Mouse (Mus musculus) monocyte, adult 5-6 weeks (primary cell): ENCODE results near the gene Foxd4. TPM values are rescaled to one million over a fixed set of nuclear protein-coding genes. Genes with fewer than 3 reads are reported as not detected.

Experiments used
- ATAC-seq: fragments of 153-309, 156-312 bp; replicated peaks from 2 replicates; pipeline ENCODE4 v1.8.0; 2017; ENCODE audit warnings: mild to moderate bottlenecking; ENCODE audit not compliant: low TSS enrichment, insufficient number of reproducible peaks, severe bottlenecking, poor library complexity, low FRiP score
- total RNA-seq: library from RNA; stranded (forward); fragments of 200-1000, 200-491, 200-594 nt; gene quantifications from 3 replicates; pipeline ENCODE4 v1.2.3, GENCODE M21; 2017

Gene Foxd4
- total RNA-seq = not detected in 3 replicates

DNA sequence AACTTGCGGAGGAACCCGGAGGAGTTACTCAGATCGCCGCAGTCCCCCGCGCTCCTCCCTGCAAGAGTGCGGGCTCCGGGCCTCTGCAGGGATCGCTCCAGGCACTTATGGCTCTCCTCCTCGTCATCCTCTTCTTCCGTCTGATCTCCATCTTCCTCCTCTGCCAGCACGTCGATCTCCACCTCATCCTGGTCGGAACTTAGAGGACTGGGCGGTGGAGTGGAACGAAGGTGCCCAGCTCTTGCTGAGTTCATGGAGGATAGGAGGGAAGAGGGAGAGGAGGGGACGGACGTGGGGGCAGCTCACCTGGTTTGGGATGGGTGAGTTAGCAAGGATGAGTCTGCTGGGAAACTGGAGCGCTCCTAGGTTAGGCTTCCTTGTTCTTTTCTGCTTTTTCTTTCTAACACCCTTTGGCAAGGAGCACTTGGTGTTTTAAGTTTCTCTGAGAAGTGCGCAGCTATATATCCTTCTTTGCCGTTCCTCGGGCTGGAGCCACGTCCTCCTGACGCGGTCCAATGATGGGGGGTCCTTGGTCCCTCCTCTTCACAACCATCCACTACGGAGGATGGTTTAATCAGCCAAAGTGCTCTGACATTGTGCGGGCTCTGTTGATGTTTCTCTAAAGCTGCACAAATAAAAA lies at the start of gene Foxd4:
Foxd4 (minus strand) TSS at position 617 of the 640 bp plus-strand sequence.
- ATAC-seq = no peak

DNA sequence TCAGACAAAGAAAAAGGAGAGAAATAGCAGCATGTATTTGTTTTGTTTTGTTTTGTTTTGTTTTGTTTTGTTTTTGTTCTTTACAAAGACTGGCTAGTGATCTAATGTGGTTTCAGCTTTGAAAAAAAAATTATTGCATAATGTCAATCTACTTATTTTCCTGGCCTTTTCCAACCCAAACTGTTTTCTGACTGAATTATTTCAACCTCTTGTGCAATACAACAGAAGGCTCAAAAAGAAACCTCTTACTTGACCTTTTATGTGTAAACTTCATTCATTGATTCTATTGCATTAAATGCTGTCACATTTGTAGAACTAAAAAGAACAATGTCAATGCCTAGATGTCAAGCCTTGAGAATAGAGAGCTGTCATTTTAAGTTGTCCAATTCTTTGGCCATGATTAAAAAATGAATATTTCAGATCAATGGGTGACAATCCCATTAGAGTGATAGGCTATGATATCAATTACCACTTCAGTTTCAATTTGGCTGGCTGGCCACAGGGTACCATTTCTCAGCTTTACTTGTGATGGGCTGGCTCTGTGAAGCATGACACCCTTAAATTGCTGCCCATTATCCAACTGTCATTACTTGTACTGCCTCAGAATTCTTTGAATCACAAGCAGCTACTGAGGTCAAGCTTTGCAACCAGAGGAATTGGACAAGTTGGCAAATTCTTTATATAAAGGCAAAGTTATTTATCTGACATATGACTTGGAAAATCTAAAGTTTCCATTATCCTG lies 44.7 kb upstream of the Foxd4 start:
- ATAC-seq = no peak

DNA sequence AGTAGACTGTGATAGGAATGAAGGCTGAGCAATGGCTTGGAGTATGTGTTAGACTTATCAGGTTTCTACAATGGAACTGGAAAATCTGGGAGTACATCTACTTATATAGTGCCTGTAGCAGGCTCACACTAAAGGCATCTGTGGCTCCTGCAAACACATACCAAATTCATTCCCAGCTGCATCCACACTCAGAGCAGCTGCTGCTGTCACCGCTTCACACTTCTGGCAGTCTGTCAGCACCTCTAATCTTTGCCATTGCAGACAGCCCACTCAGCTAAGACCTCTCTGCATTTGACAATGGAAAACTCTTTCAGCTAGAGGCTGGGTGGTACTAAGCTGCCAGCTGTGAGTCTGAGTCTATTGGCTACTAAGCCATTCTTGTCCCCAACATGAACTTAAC lies 36.1 kb upstream of the Foxd4 start:
- no peak for ATAC-seq

- no peak for ATAC-seq
These were observed 28.0 kb upstream of the Foxd4 start for GRCm38 (mm10) chr19:24929041-24929440.

GRCm38 (mm10) chr19:24920866-24921265 lies 19.9 kb upstream of the Foxd4 start:
- no peak for ATAC-seq

DNA sequence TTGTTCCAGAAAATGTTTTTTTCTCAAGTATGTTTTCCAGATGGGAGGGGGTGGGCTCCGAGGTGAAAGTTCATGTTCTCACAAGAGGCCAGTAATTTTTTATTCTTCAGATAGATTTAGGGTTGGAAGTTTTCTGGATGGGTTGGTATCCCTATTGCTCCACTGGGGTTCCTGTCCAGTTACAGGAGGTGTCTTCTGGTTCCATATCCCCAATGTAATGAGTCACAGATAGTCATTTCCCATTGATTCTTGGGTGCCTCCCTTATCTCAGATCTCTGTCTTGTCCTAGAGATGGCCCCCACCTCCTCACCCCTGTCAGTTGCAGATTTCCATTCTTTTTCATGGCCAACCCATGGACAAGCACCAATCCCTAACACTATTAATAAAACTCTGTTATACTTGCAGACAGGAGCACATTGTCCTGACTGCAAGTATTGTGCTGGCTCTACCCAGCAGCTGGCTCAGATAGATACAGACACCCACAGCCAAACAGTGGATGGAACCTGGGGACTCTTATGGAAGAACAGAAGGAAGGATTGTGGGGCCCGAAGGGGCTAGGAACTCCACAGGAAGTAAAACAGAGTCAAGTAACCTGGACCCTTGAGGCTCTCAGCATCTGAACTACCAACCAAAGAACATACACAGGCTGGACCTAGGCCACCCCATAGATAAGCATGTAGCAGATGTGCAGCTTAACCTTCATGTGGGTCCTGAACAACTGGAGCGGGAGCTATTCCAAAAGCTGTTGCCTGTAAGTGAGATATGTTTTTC lies 7.6 kb upstream of the Foxd4 start:
- 0 out of 2 replicates have a peak, but pooled peaks have one; percentile 31 for ATAC-seq

GRCm38 (mm10) chr19:24907655-24908054 lies 6.7 kb upstream of the Foxd4 start:
- ATAC-seq = no peak

DNA sequence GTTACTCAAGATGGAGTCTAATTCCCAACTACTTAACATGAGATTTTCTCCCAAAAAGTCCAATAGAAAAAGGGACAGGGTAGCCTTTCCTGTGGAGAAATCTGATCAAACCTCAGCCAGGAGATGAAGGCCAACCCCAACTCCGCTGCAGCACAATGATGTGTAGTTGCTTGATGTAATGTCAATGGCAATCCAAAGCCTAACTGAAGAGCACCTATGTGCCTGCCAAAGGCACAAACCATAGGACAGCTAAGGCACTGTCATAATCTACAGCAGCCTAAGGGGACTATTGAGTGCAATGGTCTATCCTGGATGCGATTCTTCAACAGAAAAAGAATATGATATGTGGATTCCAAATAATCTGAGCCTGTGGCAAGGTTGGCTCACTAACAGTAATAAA lies 1.8 kb upstream of the Foxd4 start:
- no peak for ATAC-seq

DNA sequence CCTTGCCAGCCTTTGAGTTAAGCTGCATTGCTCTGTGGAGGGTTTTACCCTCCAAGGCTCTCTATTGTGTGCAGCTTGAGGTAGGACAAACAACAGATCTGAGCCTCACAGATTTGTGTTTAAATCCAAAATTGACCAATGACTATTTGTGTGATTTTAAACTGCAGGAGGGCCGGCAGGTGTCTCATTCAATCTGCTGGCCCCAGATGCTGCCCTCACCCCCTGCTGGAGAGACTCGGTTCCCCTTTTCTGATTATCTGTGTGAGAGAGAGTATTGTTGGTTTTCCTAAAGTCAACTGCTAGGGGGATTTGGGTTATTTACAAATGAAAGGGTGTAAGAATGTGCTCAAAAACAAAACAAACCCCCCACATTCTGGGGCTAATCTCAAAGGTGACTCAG lies 1.3 kb upstream of the Foxd4 start:
- ATAC-seq = no peak

DNA sequence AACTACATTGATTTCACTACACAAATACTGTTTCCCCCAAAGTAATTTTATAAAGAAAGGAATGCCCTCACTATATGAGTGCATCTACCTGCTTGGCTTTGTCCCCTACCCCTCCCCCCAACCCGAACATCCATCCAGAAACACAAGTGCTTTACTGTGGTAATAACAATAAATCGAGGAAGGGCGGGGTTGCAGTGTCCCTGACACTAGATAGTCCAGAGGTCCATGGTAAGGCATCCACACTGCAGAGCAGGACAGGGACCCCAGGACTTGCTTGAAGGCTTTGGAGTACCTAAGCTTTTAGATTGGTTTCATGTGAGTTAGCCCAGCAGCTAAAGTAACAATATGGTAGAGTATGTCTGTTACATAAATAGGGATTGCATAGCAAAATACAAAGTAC lies 669 bp upstream of the Foxd4 start:
- ATAC-seq = no peak

DNA sequence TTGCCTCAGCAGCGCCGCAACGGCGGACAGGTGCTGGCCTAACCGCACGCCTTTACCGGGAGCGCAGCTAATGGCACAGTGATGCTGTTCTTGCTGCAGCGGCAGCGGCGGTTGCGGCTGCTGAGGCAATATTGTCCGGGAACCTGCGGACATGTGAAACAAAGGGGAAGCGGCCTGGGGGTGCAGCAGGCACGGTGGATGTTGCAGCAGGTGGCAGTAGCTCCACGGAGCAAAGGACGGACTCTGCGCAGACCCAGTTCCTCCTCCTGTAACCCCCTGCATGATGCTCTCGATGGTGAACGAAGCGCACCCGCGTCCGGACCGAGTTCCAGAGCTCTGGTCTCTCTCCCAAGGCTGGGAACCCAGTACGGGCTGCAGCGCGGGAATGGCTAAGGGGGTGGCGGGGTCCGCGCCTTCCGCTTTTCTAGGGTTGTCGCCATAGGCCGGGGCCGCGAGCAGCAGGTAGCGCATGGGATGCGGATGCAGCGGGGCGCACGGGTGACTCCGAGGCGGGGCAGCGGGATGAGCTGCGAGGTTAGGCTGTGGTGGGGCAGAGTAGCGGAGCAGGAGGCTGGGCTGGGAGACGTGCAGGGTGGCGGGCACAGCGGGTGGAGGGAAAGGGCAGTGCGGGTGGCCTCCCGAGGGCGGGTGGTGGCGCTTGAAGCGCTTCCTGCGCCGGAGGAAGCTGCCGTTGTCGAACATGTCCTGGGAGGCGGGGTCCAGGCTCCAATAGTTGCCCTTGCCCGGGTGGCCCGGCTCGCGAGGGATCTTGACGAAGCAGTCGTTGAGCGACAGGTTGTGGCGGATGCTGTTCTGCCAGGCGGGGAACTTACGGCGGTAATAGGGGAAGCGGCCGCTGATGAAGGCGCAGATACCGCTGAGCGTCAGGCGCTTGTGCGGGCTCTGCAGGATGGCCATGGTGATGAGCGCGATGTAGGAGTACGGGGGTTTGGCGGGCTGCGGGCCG lies 1.1 kb downstream of the Foxd4 start:
- peak; percentile 58 for ATAC-seq

DNA sequence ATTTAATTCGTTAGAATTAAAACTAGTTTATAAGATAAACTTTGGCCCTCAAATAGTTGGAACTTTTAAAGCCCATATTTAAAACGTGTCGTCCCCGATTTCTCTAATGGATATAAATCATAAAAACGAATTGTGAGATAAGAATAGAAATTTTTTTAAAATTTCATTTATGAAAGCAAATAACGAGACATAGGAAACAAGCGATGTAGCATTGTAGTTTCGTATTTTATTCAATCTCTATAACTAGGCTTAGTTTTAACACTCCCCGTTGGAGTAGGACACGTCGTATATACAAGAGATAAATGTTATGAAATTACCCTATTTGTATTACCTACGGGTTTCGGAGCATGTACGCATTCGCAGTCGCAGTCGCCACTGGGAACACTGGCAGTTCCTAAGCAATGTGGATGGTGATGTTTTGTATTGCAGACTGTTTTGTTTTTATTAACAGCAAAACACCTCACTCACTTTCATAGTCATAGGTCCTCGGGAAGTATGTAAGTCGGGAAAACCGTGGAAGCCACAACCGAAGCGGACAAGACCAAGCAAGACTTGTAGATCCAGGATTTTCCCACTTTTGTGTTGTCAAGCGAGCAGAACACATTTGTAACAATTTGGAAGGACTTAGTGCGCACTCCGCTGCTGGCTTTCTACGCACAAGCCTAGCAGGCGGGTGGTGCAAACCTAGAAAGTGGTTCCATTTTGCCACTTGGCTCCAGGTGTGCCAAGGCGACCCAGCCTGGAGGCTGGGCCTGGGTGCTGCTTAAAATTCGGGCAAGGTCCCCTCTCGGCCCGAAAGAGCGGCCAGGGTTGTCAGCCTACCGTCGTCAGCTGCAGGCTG lies 2.0 kb downstream of the Foxd4 start:
- ATAC-seq = no peak

- ATAC-seq = no peak
These were observed 2.9 kb downstream of the Foxd4 start for GRCm38 (mm10) chr19:24897896-24898736.

DNA sequence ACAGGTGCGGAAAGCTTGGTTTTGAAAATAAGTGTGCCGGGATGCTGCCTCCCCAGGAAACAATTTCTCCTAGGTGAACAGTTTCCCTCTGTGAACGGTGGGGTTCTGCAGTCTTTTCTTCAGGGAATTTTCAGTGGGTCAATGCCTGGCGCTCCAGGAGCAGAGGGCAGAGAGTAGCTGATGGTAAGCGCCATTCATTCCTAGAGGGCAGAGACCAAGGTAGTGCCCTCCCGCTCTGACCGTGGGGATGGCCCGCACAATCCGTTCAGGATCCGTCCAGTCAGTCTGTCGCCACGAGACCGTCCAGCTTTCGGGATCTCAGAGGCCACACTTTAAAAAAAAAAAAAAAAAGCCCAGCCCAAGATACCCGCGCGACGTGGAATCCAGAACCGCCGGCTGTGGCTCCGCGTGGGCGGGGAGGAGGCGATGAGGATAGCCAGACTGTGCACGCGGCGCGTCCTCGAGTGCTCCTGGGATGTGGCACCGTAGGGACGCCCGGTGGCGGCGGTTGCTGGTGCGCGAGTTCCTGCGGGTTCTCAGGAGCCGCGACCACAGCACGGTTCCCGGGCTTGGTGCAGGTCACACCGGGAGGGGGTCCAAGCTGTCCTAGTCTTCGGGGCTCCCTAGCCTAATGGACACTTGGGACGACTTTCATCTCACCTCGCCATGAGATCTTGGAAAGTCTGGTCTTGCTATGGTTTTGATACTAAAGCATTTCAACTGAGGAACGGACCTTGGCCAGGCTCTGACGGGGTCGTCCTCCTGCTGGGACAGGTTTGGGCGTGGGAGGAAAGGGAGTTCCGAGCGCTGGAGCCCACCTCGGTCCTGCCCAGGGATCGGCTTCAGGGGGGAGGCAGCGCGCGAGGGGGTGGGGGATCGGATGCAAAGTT lies 3.7 kb downstream of the Foxd4 start:
- ATAC-seq = no peak

GRCm38 (mm10) chr19:24896536-24896935 lies 4.5 kb downstream of the Foxd4 start:
- no peak for ATAC-seq

- no peak for ATAC-seq
These were observed 14.1 kb downstream of the Foxd4 start for GRCm38 (mm10) chr19:24886888-24887287.
